ENCODE assay signal across 8 mouse cellular contexts in the genomic region with DNA sequence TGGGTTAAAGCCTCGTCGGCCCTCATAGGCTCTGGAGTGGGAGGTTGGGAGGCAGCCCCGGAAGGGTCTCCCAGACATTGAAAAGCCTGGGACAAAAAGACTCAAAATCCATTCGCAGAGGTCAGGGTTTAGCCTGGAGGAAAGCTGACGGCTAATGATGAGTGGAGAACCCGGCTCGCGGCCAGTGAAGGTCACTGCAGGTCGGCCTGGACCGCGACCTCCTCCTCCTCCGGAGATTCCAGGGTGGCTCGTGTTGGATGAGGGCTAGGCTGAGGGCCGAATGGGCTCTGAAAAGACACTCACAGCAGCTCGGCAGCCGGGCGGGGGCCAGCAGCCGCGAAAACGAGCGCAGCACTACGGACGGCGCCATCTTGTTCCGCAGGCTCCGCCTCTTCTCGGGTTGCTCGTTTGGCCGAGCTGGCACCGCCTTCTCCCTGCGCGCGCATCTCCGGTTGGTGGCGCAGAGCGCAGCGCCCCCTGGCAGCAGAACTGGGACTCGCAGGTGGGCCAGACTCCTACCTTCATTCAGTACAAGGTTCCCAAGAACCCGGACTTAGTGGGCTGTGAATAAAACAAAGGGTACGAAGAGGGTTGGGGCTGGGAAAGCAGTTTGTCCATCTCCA. TPM values are rescaled to one million over a fixed set of nuclear protein-coding genes. Genes with fewer than 3 reads are reported as not detected.
DNase-seq lines count a peak whose midpoint lies in the region; ATAC-seq and TF ChIP-seq lines count a peak whose summit lies in the region.

A gene (minus strand): TSS at position 428 of the 623 bp plus-strand sequence.

- peak; percentile 95 for DNase-seq in MEL (ENCODE audit: low read depth, low spot score)
- peak; percentile 94 to 98 for DNase-seq in cerebellum, adult 2 months
- DNase-seq in forelimb bud, embryonic 11.5 days (ENCODE audit: low read depth, low spot score), result peak; percentile 96
- DNase-seq in layer of hippocampus, adult 9-10 months (ENCODE audit: low spot score), result peak; percentile 93
- DNase-seq in ovary, postnatal 10 days (ENCODE audit: low spot score), result peak; percentile 99
- peak; percentile 90 to 100 for DNase-seq in thymus, postnatal 10 days (ENCODE audit: low spot score in 2 of 2)

- under 1% methylated on average over 40 of the region's 40 CpGs for WGBS in cerebellum, adult 2 months
- under 1% methylated on average over 38 of the region's 40 CpGs for WGBS in lung, embryonic 16.5 days

- ATAC-seq in hematopoietic stem cell, adult 5-6 weeks (replicated peaks in 1 of 2; ENCODE audit: insufficient read depth in 1 of 2, low FRiP score in 2 of 2, low TSS enrichment in 1 of 2, low read depth in 1 of 2, poor library complexity in 2 of 2, severe bottlenecking in 2 of 2), result peak; percentile 92 to 99
- ATAC-seq in lung, embryonic 16.5 days (ENCODE audit: low read depth), result peak; percentile 96

- H3K4me2 ChIP-seq in lung, embryonic 16.5 days (ENCODE audit: low read depth, low read length), result peak within 1 kb of the TSS; percentile 79

- no peaks in the 10 kb centered on the region for H3K27me3 ChIP-seq in MEL (ENCODE audit: control insufficient read depth in 1 of 2, insufficient read depth in 2 of 2, low read length in 2 of 2)
- no peaks in the 10 kb centered on the region for H3K27me3 ChIP-seq in cerebellum, adult 2 months (ENCODE audit: control insufficient read depth, insufficient read depth, low read length)
- no peaks in the 10 kb centered on the region for H3K27me3 ChIP-seq in lung, embryonic 16.5 days (ENCODE audit: control insufficient read depth, insufficient read depth, low read depth, low read length)

- peaks cover 10 to 12% of the 10 kb centered on the region in 2 experiments for H3K36me3 ChIP-seq in MEL (ENCODE audit: control insufficient read depth in 1 of 2, insufficient read depth in 2 of 2, low read length in 2 of 2)
- H3K36me3 ChIP-seq in lung, embryonic 16.5 days (ENCODE audit: control insufficient read depth, insufficient read depth, low read length), result peaks cover 13% of the 10 kb centered on the region

- peaks cover 0 to 3% of the 10 kb centered on the region in 2 experiments; a peak in 2 of 4 replicates for H3K4me1 ChIP-seq in MEL (ENCODE audit: control insufficient read depth in 1 of 2, insufficient read depth in 2 of 2, low read length in 2 of 2)
- peaks cover 3% of the 10 kb centered on the region; the same call in 1 of the 2 replicates for H3K4me1 ChIP-seq in cerebellum, adult 2 months (ENCODE audit: control insufficient read depth, insufficient read depth, low read length)
- peaks cover 10% of the 10 kb centered on the region for H3K4me1 ChIP-seq in lung, embryonic 16.5 days (replicated peaks; ENCODE audit: control insufficient read depth, insufficient read depth, low read length)

- TF ChIP-seq CTCF in MEL (IDR thresholded peaks at IDR 0.05 in 2 of 3, conservative IDR thresholded peaks at IDR 0.05 in 1 of 3; ENCODE audit: control insufficient read depth in 1 of 3, insufficient read depth in 1 of 3, low read depth in 2 of 3, low read length in 3 of 3, poor library complexity in 1 of 3, severe bottlenecking in 1 of 3), result peak; percentile 90 to 98 (median 97)
- TF ChIP-seq CTCF in cerebellum, adult 2 months (IDR thresholded peaks at IDR 0.05; ENCODE audit: borderline replicate concordance, insufficient read depth, low read depth, low read length), result peak; percentile 87

- peak; percentile 45 for TF ChIP-seq RAD21 in MEL (IDR thresholded peaks at IDR 0.05; ENCODE audit: low read depth, low read length)

- H3K9me3 ChIP-seq in MEL (replicated peaks; ENCODE audit: insufficient read depth, low read length), result no peaks in the 10 kb centered on the region
- H3K9me3 ChIP-seq in lung, embryonic 16.5 days (ENCODE audit: control insufficient read depth, low read length), result no peaks in the 10 kb centered on the region

- H3K27ac ChIP-seq in MEL (ENCODE audit: control insufficient read depth, low read depth, low read length), result peak within 1 kb of the TSS; percentile 86
- H3K27ac ChIP-seq in cerebellum, adult 2 months (ENCODE audit: insufficient read depth, low read length), result peak within 1 kb of the TSS; percentile 95
- H3K27ac ChIP-seq in lung, embryonic 16.5 days (ENCODE audit: low read length), result peak within 1 kb of the TSS; percentile 93

- H3K79me2 ChIP-seq in MEL (ENCODE audit: control insufficient read depth, insufficient read depth, low read length, poor library complexity), result peaks cover 10% of the 10 kb centered on the region

- 0 out of 4 replicates have a peak, but pooled peaks of 1 of the 2 experiments have one; percentile 13 for TF ChIP-seq EP300 in MEL (IDR thresholded peaks at IDR 0.05; ENCODE audit: low read depth in 1 of 2, low read length in 2 of 2)

- peak within 1 kb of the TSS; percentile 93 to 100 for H3K4me3 ChIP-seq in MEL (ENCODE audit: control insufficient read depth in 1 of 2, insufficient read depth in 1 of 2, low read depth in 2 of 2, low read length in 2 of 2)
- H3K4me3 ChIP-seq in cerebellum, adult 2 months (replicated peaks; ENCODE audit: insufficient read depth, low read depth, low read length), result peak within 1 kb of the TSS; percentile 92
- H3K4me3 ChIP-seq in lung, embryonic 16.5 days (ENCODE audit: low read length), result peak within 1 kb of the TSS; percentile 98

- H3K9ac ChIP-seq in MEL (ENCODE audit: control insufficient read depth, low read depth, low read length, poor library complexity, severe bottlenecking), result peak within 1 kb of the TSS; percentile 99
- H3K9ac ChIP-seq in lung, embryonic 16.5 days (ENCODE audit: low read length), result peak within 1 kb of the TSS; percentile 97

- TF ChIP-seq POLR2A in MEL (IDR thresholded peaks at IDR 0.05; ENCODE audit: control insufficient read depth in 1 of 2, insufficient read depth in 1 of 2, low read depth in 1 of 2, low read length in 2 of 2, poor library complexity in 1 of 2), result peak; percentile 93 to 97
- peak; percentile 94 for TF ChIP-seq POLR2A in cerebellum, adult 2 months (IDR thresholded peaks at IDR 0.05; ENCODE audit: borderline replicate concordance, insufficient read depth, low read length)

TF ChIP-seq in MEL, 35 proteins besides CTCF, POLR2A, EP300 and RAD21:
- peak; percentile 82 for TF ChIP-seq HCFC1 (IDR thresholded peaks at IDR 0.05; ENCODE audit: low read depth, low read length)
- TF ChIP-seq SIN3A (IDR thresholded peaks at IDR 0.05; ENCODE audit: low read length), result peak; percentile 57; the same call in 1 of the 2 replicates
- peak; percentile 68; the same call in 1 of the 2 replicates for TF ChIP-seq ZMIZ1 (IDR thresholded peaks at IDR 0.05; ENCODE audit: low read depth, low read length)
- no peak for TF ChIP-seq ZNF384 (IDR thresholded peaks at IDR 0.05; ENCODE audit: low read depth, low read length)
- TF ChIP-seq NRF1 (IDR thresholded peaks at IDR 0.05; ENCODE audit: insufficient read depth, low read depth, low read length, poor library complexity, severe bottlenecking), result peak; percentile 86
- TF ChIP-seq POLR2AphosphoS2 (IDR thresholded peaks at IDR 0.05; ENCODE audit: low read length), result peak; percentile 92
- TF ChIP-seq MYC (IDR thresholded peaks at IDR 0.05; ENCODE audit: low read depth, low read length), result peak; percentile 20; the same call in 1 of the 2 replicates
- TF ChIP-seq MXI1 (IDR thresholded peaks at IDR 0.05; ENCODE audit: low read depth, low read length), result peak; percentile 71
- 0 out of 2 replicates have a peak, but pooled peaks have one; percentile 39 for TF ChIP-seq MEF2A (IDR thresholded peaks at IDR 0.05; ENCODE audit: extremely low read depth, insufficient replicate concordance, low read depth, low read length, poor library complexity, severe bottlenecking)
- TF ChIP-seq SMC3 (IDR thresholded peaks at IDR 0.05; ENCODE audit: low read depth, low read length), result peak; percentile 78
- TF ChIP-seq TBP (IDR thresholded peaks at IDR 0.05; ENCODE audit: low read depth, low read length), result peak; percentile 79
- TF ChIP-seq CHD2 (IDR thresholded peaks at IDR 0.05; ENCODE audit: low read length), result no peak
- TF ChIP-seq NELFE (IDR thresholded peaks at IDR 0.05; ENCODE audit: low read depth, low read length), result peak; percentile 92
- TF ChIP-seq RCOR1 (IDR thresholded peaks at IDR 0.05; ENCODE audit: low read depth, low read length), result 0 out of 2 replicates have a peak, but pooled peaks have one; percentile 29
- 0 out of 2 replicates have a peak, but pooled peaks have one; percentile 35 for TF ChIP-seq ELF1 (IDR thresholded peaks at IDR 0.05; ENCODE audit: low read depth, low read length)
- no peak for TF ChIP-seq MYB (IDR thresholded peaks at IDR 0.05; ENCODE audit: low read depth, low read length)
- peak; percentile 56 for TF ChIP-seq ZC3H11A (IDR thresholded peaks at IDR 0.05; ENCODE audit: low read depth, low read length)
- peak; percentile 36; the same call in 1 of the 2 replicates for TF ChIP-seq MAZ (IDR thresholded peaks at IDR 0.05; ENCODE audit: low read depth, low read length)
- TF ChIP-seq TCF12 (IDR thresholded peaks at IDR 0.05; ENCODE audit: low read depth, low read length), result peak; percentile 77
- TF ChIP-seq MAX (IDR thresholded peaks at IDR 0.05; ENCODE audit: low read length), result peak; percentile 42; the same call in 1 of the 2 replicates
- TF ChIP-seq CHD1 (IDR thresholded peaks at IDR 0.05; ENCODE audit: low read depth, low read length), result no peak

RNA-seq across cellular contexts. Expression of the gene that starts here (rescaled TPM):
- total RNA-seq in MEL (2012; rRNA removed), result 207 and 214 TPM in 2 replicates
- 100 to 1,000 TPM in 1 of 2 experiments, not detected in 1; 115 TPM for polyA plus RNA-seq in MEL (2012; ENCODE audit: insufficient read depth in 1 of 2, insufficient read length in 2 of 2, low read depth in 1 of 2, low replicate concordance in 2 of 2, missing spikeins in 1 of 2)
- polyA plus RNA-seq in cerebellum, adult 2 months (2012; rRNA removed), result 538 and 547 TPM in 2 replicates
- total RNA-seq in hematopoietic stem cell, adult 5-6 weeks (2017), result 41.9 and 90.6 TPM in 2 replicates
- 677 and 741 TPM in 2 replicates for polyA plus RNA-seq in lung, embryonic 16.5 days (2015; fragmentation: Nextera tagmentation; extraction: Ambion mirVana)

Comparison
In these comparisons a context has a peak if more than half of its experiments do, and no peak if none do; other contexts are left out.
1. Peak in every context shown above with its lines: DNase-seq, ATAC-seq, H3K4me3 ChIP-seq and H3K27ac ChIP-seq.